Mouse (Mus musculus): ENCODE measurements at regions not wholly inside any gene's neighbourhood (a gene's known extent, or its start where the extent isn't known, plus 50 kb on each side); places are given as distances from the start of the nearest gene placed in this dataset.
"Not testable (repeated sequence)": the region's sequence is repeated elsewhere in the genome, so short reads cannot be mapped to it uniquely, and the experiment has no call there.

- DNase-seq (ENCODE audit: extremely low spot score in 1 of 2, low spot score in 1 of 2): no peak
Observed at GRCm38 (mm10) chr12:64788761-64789160, 128.9 kb upstream of the Gm527 start.

GRCm38 (mm10) chr12:64808492-64808891 lies 109.2 kb upstream of the Gm527 start:
- DNase-seq (ENCODE audit: extremely low spot score in 1 of 2, low spot score in 1 of 2): not testable (repeated sequence)

DNA sequence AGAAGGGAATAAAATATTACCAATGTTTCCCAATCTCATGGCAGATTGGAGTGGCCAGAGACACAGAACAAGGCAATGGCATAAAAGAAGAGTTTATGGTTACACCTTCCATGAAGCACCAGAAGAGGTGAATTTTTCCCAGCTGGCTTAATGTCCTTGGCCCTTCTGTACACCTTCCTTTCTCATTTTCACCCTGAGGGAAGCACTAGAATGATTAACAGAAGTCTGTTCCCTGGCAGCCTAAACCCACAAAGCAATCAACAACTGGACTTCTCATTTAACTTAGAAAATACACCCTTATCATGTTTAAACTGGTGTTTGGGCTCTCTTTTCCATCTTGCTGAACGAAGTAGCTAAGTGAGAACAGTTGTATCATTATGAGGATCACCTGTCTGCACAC lies 107.6 kb upstream of the Gm527 start:
- no peak for DNase-seq (ENCODE audit: extremely low spot score in 1 of 2, low spot score in 1 of 2)

DNA sequence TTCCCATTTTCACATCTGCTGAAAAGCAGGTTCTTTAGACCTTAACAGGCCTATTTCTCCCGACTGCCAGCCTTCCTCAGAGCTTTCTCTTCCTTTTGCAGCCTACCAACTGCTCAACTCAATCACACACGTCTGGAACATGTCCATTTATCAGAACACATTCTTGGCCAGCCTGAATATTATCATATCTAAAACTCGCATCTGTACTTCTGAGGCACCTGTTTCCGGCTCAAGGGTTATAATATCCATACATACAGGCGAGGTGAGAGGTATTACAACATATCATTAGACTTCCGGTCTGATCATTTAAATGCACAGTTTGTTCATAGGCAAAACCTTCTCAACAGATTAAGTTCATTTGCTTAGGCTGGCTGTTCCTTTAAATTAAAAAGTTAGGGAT lies 101.8 kb upstream of the Gm527 start:
- DNase-seq (ENCODE audit: extremely low spot score in 1 of 2, low spot score in 1 of 2): no peak

DNA sequence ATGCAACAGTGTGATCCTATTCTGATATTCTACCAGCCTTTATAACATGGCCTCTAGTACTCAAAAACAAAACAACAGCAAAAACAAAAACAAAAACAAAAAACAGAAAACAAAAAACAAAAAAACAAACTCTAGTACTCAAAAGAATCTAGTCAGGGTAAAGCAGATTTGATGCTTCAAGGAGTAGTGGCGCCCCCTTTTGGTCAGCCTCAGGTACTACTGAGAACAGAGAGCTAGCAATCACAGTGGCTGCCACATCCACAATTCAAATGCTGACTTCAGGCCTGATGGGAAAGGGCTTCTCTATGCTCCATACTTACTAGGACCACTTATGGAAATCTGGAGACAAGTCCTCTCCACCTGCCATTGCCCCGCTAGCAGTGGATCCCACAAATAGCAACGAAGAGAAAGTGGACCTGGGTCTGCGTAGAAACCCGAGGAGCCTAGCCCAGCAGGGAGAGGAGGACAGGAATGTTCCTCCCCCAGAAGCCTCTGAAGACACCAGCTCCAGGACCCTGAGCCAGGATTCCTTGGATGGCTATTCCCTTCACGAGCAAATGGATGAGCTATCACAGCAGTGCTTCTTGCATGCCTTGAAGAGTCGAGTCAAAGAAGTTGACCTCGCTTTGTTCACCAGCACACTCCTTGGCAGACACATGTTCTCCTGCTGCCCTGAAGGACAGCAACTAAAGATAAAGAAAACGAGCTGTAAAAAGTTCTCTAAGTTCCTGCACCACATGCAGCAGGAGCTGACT lies 100.5 kb upstream of the Gm527 start:
- peak in 1 of 2 experiments; percentile 39 for DNase-seq (ENCODE audit: extremely low spot score in 1 of 2, low spot score in 1 of 2)

DNA sequence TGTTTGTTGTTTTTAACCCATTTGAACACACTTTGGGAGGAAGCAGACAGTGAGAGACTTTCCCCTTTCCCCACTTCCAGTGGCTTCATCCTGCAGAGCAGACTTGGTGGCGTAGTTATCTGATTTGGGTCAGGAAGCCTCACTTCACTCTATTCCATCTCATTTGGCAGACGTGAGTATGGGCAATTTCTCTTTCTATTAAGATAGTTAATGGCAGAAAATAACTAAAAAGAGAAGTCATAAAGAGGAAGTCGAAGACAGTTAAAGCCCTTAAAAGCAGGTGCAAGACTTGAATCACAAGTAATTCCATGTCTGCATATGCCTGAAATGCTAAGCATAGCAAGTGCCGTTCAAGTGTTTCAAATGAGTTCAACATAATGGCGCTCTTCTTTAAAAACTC lies 97.0 kb upstream of the Gm527 start:
- DNase-seq (ENCODE audit: extremely low spot score in 1 of 2, low spot score in 1 of 2): no peak

DNA sequence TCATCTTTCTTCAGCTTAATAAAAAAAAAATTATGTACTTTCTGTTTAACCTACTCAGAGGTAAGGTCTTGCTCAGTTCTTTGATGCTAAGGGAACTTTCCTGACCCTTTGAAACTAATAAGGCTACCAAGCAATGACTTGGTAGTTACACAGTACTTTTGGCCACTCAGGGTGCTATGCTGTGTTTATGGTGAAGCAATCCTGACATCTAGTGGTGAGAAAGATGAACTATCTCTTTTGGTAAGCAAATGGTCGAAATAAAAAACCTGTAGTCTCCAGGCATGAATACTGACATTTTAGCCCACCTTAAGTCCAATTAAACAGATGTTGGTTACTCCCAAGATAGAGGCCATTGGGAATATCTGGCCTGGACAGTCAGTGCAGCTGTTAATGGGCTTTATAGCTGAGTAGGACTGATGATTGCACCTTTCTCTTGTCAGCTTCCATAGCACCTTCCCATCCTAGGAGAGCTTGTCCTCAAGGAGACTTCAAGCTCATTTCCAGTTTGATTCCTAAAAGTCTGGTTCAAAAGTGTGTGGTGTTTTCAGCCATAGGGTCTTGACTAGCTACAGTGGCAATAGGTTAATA lies 88.0 kb upstream of the Gm527 start:
- no peak for DNase-seq (ENCODE audit: extremely low spot score in 1 of 2, low spot score in 1 of 2)

DNA sequence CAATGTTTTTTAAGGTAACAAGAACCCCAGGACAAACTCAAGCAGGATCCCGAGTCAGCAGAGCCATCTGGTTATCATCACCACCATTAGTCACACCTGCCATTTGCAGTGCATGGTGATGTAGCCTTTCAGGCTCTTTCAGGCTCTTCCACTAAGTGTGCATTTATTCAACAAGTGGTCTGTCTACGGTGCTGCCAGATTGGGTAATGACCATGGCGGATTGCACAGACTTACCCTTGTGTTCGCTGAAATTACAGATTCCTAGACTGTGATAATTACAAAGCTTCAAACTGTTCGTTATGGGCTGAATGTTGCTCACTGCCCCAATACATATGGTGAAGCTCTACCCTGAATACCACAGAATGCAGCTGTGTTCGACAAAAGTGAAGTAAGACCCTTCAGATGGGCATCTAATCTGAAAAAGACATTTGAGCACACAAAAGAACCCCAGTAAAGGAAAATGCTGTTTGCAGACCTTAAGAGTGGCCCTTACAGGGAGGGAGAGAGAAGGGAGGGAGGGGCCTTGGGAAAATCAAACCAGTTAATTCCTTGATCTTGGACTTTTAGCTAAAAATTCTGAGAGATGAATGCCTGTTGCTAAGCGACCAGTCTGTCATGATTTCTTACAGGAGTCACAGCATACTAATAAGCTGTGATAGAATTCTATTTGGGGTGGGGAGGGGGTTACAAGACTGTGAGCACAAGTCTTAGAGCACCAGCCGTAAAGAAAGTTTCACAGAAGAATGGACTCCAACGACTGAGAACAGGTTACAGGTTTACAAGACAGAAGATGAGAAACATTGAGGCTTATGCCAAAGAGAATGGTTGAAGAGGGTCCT lies 85.2 kb upstream of the Gm527 start:
- no peak for DNase-seq (ENCODE audit: extremely low spot score in 1 of 2, low spot score in 1 of 2)

GRCm38 (mm10) chr12:64857709-64858108 lies 60.0 kb upstream of the Gm527 start:
- no peak for DNase-seq (ENCODE audit: extremely low spot score in 1 of 2, low spot score in 1 of 2)
